Comparison of ENCODE assay signal across 12 mouse cellular contexts in the genomic region with DNA sequence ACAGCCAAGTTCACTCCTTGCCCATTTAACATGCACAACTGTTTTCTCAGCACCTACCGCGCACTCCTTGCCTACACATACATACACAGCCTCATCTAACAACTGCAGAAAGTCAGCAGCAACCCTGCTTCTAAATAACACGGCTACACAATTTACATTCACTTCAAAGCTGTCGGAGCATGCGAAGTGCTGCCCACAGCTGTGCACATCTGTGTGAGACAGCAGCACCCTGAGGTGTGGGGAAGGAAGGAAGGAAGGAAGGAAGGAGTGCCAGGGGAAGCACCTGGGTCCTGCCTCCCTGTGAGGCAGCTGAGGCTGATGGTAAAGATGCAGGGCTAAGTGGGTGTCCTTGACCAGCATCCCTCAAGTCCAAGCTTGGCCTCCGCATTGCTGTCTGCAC.
"Had no signal": no experiment of that assay in that cellular context is flagged by ENCODE, and none has a peak within 500 bp of the region (broad histone marks: within the 10 kb centered on the region; RNA-seq: fewer than 3 reads in every experiment).

No protein-coding gene starts in this region.

- H3K4me3 ChIP-seq: limb, embryonic 15.5 days; liver, embryonic 12.5 days; midbrain, embryonic 10.5 days; midbrain, embryonic 15.5 days had no signal

- H3K4me2 ChIP-seq: limb, embryonic 15.5 days; liver, embryonic 12.5 days; lung, embryonic 14.5 days; midbrain, embryonic 15.5 days had no signal

- DNase-seq: kidney, adult 11 months; kidney, adult 9 months; kidney, postnatal 36 days; left cerebral cortex, postnatal 4 days; lung, embryonic 14.5 days; lung, postnatal 10 days had no signal

- H3K27ac ChIP-seq: kidney, postnatal 0 days; limb, embryonic 15.5 days; liver, embryonic 12.5 days; midbrain, embryonic 10.5 days; midbrain, embryonic 15.5 days; stomach, postnatal 0 days had no signal

- ATAC-seq: liver, embryonic 12.5 days; midbrain, embryonic 15.5 days had no signal

- H3K9me3 ChIP-seq: limb, embryonic 15.5 days; liver, embryonic 12.5 days; midbrain, embryonic 10.5 days; midbrain, embryonic 15.5 days had no signal

- H3K9ac ChIP-seq: limb, embryonic 15.5 days; liver, embryonic 12.5 days; lung, embryonic 14.5 days; midbrain, embryonic 15.5 days had no signal

- H3K27me3 ChIP-seq: limb, embryonic 15.5 days; liver, embryonic 12.5 days; midbrain, embryonic 15.5 days had no signal

- H3K36me3 ChIP-seq: limb, embryonic 15.5 days; midbrain, embryonic 10.5 days; midbrain, embryonic 15.5 days had no signal
